Mouse (Mus musculus) neural tube, embryonic 12.5 days (tissue): ENCODE measurements around the gene Ppp1r3f. TPM values are rescaled to one million over a fixed set of nuclear protein-coding genes. Genes with fewer than 3 reads are reported as not detected.

Experiments
- ATAC-seq: fragments of 200-750 bp; cut with Nextera tagmentation; 2 replicates; pipeline ENCODE4 v1.8.0; 2017; ENCODE audit warnings: low read depth, mild to moderate bottlenecking, moderate TSS enrichment, moderate library complexity; ENCODE audit not compliant: low FRiP score
- H3K27ac ChIP-seq: fragments of 300-500 bp; sonication (generic); 2 replicates; pipeline ENCODE4 v1.5.1; 2016
- H3K27me3 ChIP-seq: fragments of 300-500 bp; sonication (generic); replicated peaks from 2 replicates; pipeline ENCODE4 v1.6.1; 2016; ENCODE audit warnings: mild to moderate bottlenecking
- H3K36me3 ChIP-seq: fragments of 300-500 bp; sonication (generic); 2 replicates; pipeline ENCODE4 v1.6.1; 2016; ENCODE audit warnings: mild to moderate bottlenecking
- H3K4me1 ChIP-seq: fragments of 300-500 bp; sonication (generic); 2 replicates; pipeline ENCODE4 v1.6.1; 2016
- H3K4me2 ChIP-seq: fragments of 300-500 bp; sonication (generic); replicated peaks from 2 replicates; pipeline ENCODE4 v1.6.1; 2016; ENCODE audit warnings: mild to moderate bottlenecking
- H3K4me3 ChIP-seq: fragments of 300-500 bp; sonication (generic); 2 replicates; pipeline ENCODE4 v1.5.1; 2016
- H3K9ac ChIP-seq: fragments of 300-500 bp; sonication (generic); 2 replicates; pipeline ENCODE4 v1.6.1; 2016; ENCODE audit warnings: mild to moderate bottlenecking
- H3K9me3 ChIP-seq: fragments of 300-500 bp; sonication (generic); 2 replicates; pipeline ENCODE4 v1.6.1; 2016; ENCODE audit warnings: mild to moderate bottlenecking
- WGBS: fragments of 180-500 bp; shearing (Covaris S2); methylation state at CpG from one replicate; pipeline ENCODE4 v1.1.7; 2016; 5-methylcytosine and 5-hydroxymethylcytosine counted together
- polyA plus RNA-seq: library from polyadenylated mRNA; unstranded; fragments of >200 nt; fragmentation: Nextera tagmentation; extraction: Ambion mirVana; gene quantifications from 2 replicates; pipeline ENCODE4 v1.2.1, GENCODE M21; 2016

Gene Ppp1r3f
- polyA plus RNA-seq, 1 experiment from 2014 or later = 4.6 TPM

DNA sequence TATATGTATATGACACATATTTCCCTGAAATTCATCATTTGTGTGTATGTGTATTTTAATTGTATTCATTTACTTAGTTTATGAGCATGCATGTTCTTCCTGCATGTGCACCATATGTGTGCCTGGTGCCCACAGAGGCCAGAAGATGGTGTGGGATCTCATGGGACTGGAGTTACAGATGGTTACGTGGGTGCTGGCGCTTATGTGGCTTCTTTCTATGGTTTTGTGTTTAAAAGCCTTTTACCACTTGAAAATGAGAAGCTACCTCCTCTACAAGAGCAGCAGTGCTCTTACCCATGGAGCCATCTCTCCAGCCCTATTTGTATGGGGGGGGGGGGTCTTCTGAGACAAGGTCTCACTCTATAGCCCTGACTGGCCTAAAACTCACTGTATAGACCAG is 7.1 kb upstream of the Ppp1r3f start:
- Histone ChIP-seq H3K4me3 (no peak overlapping the region), H3K9ac (no peak overlapping the region), H3K9me3 (no peaks in the 10 kb centered on the region), H3K4me1 (no peaks in the 10 kb centered on the region), H3K4me2 (no peak overlapping the region), H3K27ac (no peak overlapping the region), H3K36me3 (no peaks in the 10 kb centered on the region), H3K27me3 (no peaks in the 10 kb centered on the region)
- WGBS = 92% methylated on average over 2 of the region's 2 CpGs
- no peak for ATAC-seq

GRCm38 (mm10) chrX:7574885-7575231 is 775 bp upstream of the Ppp1r3f start:
- Histone ChIP-seq H3K4me2 (peak overlapping the region; percentile 53), H3K36me3 (no peaks in the 10 kb centered on the region), H3K4me3 (peak overlapping the region; percentile 57), H3K27ac (no peak overlapping the region), H3K9ac (no peak overlapping the region), H3K27me3 (no peaks in the 10 kb centered on the region), H3K9me3 (no peaks in the 10 kb centered on the region), H3K4me1 (peaks cover 12% of the 10 kb centered on the region; the same call in 1 of the 2 replicates)
- peak; percentile 3; the same call in 1 of the 2 replicates for ATAC-seq
- 21% methylated on average over 6 of the region's 6 CpGs for WGBS

GRCm38 (mm10) chrX:7573176-7574086 is 652 bp downstream of the Ppp1r3f start, which contains the start of gene Foxp3:
Gene Foxp3 (plus strand): TSS chrX:7573644.
- peak; percentile 68 for ATAC-seq
- peaks cover 12% of the 10 kb centered on the region; the same call in 1 of the 2 replicates for H3K4me1 ChIP-seq
- no peaks in the 10 kb centered on the region for H3K9me3 ChIP-seq
- no peaks in the 10 kb centered on the region for H3K27me3 ChIP-seq
- peak within 1 kb of the TSS; percentile 78 for H3K9ac ChIP-seq
- H3K4me3 ChIP-seq = peak within 1 kb of the TSS; percentile 57
- WGBS = 37% methylated on average over 71 of the region's 72 CpGs
- H3K27ac ChIP-seq = peak within 1 kb of the TSS; percentile 68; the same call in 1 of the 2 replicates
- no peaks in the 10 kb centered on the region for H3K36me3 ChIP-seq
- peak within 1 kb of the TSS; percentile 63 for H3K4me2 ChIP-seq

GRCm38 (mm10) chrX:7572466-7572865 is 1.6 kb downstream of the Ppp1r3f start:
- H3K4me1 ChIP-seq = peaks cover 12% of the 10 kb centered on the region; the same call in 1 of the 2 replicates
- no peaks in the 10 kb centered on the region for H3K36me3 ChIP-seq
- no peak overlapping the region for H3K9ac ChIP-seq
- H3K4me2 ChIP-seq = peak overlapping the region; percentile 63
- no peak overlapping the region for H3K4me3 ChIP-seq
- ATAC-seq = no peak
- H3K27me3 ChIP-seq = no peaks in the 10 kb centered on the region
- WGBS = 83% methylated on average over 10 of the region's 10 CpGs
- no peaks in the 10 kb centered on the region for H3K9me3 ChIP-seq
- no peak overlapping the region for H3K27ac ChIP-seq

GRCm38 (mm10) chrX:7571565-7572136 is 2.4 kb downstream of the Ppp1r3f start:
- 87% methylated on average over 9 of the region's 9 CpGs for WGBS
- Histone ChIP-seq H3K4me2 (no peak overlapping the region), H3K4me1 (peaks cover 12% of the 10 kb centered on the region; the same call in 1 of the 2 replicates), H3K4me3 (no peak overlapping the region), H3K27ac (no peak overlapping the region), H3K9ac (no peak overlapping the region), H3K9me3 (no peaks in the 10 kb centered on the region), H3K36me3 (no peaks in the 10 kb centered on the region), H3K27me3 (no peaks in the 10 kb centered on the region)
- ATAC-seq = no peak

- Histone ChIP-seq H3K9me3 (no peaks in the 10 kb centered on the region), H3K9ac (no peak overlapping the region), H3K27me3 (no peaks in the 10 kb centered on the region), H3K36me3 (no peaks in the 10 kb centered on the region), H3K27ac (no peak overlapping the region), H3K4me3 (no peak overlapping the region), H3K4me1 (peaks cover 12% of the 10 kb centered on the region; the same call in 1 of the 2 replicates), H3K4me2 (no peak overlapping the region)
- WGBS = 57% methylated on average over 7 of the region's 7 CpGs
- ATAC-seq = no peak
These were observed 3.5 kb downstream of the Ppp1r3f start for GRCm38 (mm10) chrX:7570481-7571175.

DNA sequence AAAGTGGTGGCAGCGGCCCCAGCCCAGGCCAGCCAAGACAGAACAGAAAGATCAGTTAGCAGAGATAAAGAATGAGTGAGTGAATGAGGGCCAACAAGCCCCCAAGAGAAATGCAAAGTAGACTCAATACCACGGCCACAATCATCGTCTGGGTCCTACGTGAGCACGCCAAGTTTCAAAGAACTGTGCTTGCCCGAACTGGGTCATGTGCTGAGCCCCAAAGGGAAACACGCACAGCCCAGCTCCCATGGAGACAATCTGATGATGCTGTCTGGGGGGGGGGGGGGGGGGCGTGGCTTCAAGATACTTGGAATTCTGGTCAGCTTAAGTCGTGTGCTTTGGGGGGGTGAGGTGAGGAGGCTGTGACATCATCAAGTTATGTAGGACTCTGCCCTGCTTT is 6.6 kb downstream of the Ppp1r3f start:
- no peak for ATAC-seq
- no peaks in the 10 kb centered on the region for H3K27me3 ChIP-seq
- H3K4me3 ChIP-seq = no peak overlapping the region
- no peak overlapping the region for H3K9ac ChIP-seq
- no peaks in the 10 kb centered on the region for H3K9me3 ChIP-seq
- H3K4me2 ChIP-seq = no peak overlapping the region
- 81% methylated on average over 9 of the region's 9 CpGs for WGBS
- no peak overlapping the region for H3K27ac ChIP-seq
- peaks cover 1% of the 10 kb centered on the region; the same call in 1 of the 2 replicates for H3K4me1 ChIP-seq
- no peaks in the 10 kb centered on the region for H3K36me3 ChIP-seq

- H3K4me3 ChIP-seq = no peak overlapping the region
- 87% methylated on average over 6 of the region's 6 CpGs for WGBS
- H3K9ac ChIP-seq = no peak overlapping the region
- no peaks in the 10 kb centered on the region for H3K4me1 ChIP-seq
- no peak overlapping the region for H3K27ac ChIP-seq
- no peaks in the 10 kb centered on the region for H3K9me3 ChIP-seq
- ATAC-seq = no peak
- H3K27me3 ChIP-seq = no peaks in the 10 kb centered on the region
- no peak overlapping the region for H3K4me2 ChIP-seq
- no peaks in the 10 kb centered on the region for H3K36me3 ChIP-seq
These were observed 7.7 kb downstream of the Ppp1r3f start for GRCm38 (mm10) chrX:7566352-7566751.

DNA sequence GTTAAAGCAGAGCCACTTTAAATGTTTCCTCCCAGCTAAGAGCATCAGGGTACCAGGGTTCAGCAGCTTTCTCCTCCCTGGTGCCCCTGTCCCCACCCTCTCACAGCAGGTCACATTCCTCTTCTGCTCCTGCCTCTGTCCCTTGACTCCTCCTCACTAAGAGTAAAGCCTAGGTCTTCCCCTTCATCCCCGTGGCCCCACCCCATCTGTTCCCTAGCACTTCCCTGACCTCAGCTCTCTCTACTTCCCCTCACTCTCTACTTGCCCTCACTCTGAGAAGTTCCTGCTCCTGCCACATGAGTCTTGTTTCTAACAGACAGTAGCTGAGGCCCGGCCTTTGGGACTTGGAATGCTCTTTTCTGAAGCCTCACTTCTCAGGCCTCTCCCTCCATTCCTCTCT is 11.0 kb downstream of the Ppp1r3f start:
- Histone ChIP-seq H3K36me3 (peaks cover 4% of the 10 kb centered on the region; the same call in 1 of the 2 replicates), H3K9me3 (no peaks in the 10 kb centered on the region), H3K4me3 (no peak overlapping the region), H3K27ac (no peak overlapping the region), H3K4me2 (no peak overlapping the region), H3K27me3 (no peaks in the 10 kb centered on the region), H3K9ac (no peak overlapping the region), H3K4me1 (no peaks in the 10 kb centered on the region)
- WGBS = 31% methylated on average over 2 of the region's 2 CpGs
- no peak for ATAC-seq

GRCm38 (mm10) chrX:7553474-7553873 is 20.6 kb downstream of the Ppp1r3f start:
- H3K36me3 ChIP-seq = no peaks in the 10 kb centered on the region
- no peak for ATAC-seq
- 86% methylated on average over 4 of the region's 4 CpGs for WGBS

GRCm38 (mm10) chrX:7524961-7525360 is 49.1 kb downstream of the Ppp1r3f start:
- H3K4me3 ChIP-seq = no peak overlapping the region
- H3K4me1 ChIP-seq = no peaks in the 10 kb centered on the region
- 25% methylated on average over 3 of the region's 3 CpGs for WGBS
- H3K27me3 ChIP-seq = no peaks in the 10 kb centered on the region
- no peak for ATAC-seq
- no peaks in the 10 kb centered on the region for H3K36me3 ChIP-seq
- no peak overlapping the region for H3K27ac ChIP-seq
- no peak overlapping the region for H3K4me2 ChIP-seq
- H3K9ac ChIP-seq = no peak overlapping the region
- no peaks in the 10 kb centered on the region for H3K9me3 ChIP-seq

More at GRCm38 (mm10) chrX:7553474-7553873, 20.6 kb downstream of the Ppp1r3f start:
- no peak overlapping the region for H3K27ac ChIP-seq
- H3K27me3 ChIP-seq = no peaks in the 10 kb centered on the region
- H3K4me1 ChIP-seq = no peaks in the 10 kb centered on the region
- H3K4me2 ChIP-seq = no peak overlapping the region
- H3K9me3 ChIP-seq = no peaks in the 10 kb centered on the region
- H3K4me3 ChIP-seq = no peak overlapping the region
- H3K9ac ChIP-seq = no peak overlapping the region
